7 mouse cellular contexts compared by ENCODE assay signal in genomic region chr13:51839250-51840026, GRCm38 (mm10). TPM values are rescaled to one million over a fixed set of nuclear protein-coding genes. Genes with fewer than 3 reads are reported as not detected.
DNase-seq lines count a peak whose midpoint lies in the region; ATAC-seq and TF ChIP-seq lines count a peak whose summit lies in the region.

No protein-coding gene starts in this region.

- no peak overlapping the region for H3K27ac ChIP-seq in ES-Bruce4 (ENCODE audit: insufficient read depth, low read length)
- no peak overlapping the region for H3K27ac ChIP-seq in forebrain, embryonic 14.5 days (ENCODE audit: low read depth, low read length)
- no peak overlapping the region for H3K27ac ChIP-seq in liver, embryonic 13.5 days

- H3K9me3 ChIP-seq in ES-Bruce4 (replicated peaks; ENCODE audit: control insufficient read depth, insufficient read depth, low read length, poor library complexity, severe bottlenecking) = no peaks in the 10 kb centered on the region
- no peaks in the 10 kb centered on the region for H3K9me3 ChIP-seq in forebrain, embryonic 14.5 days (replicated peaks; ENCODE audit: control insufficient read depth, low read length)
- H3K9me3 ChIP-seq in liver, embryonic 13.5 days (replicated peaks) = no peaks in the 10 kb centered on the region

- no peak for TF ChIP-seq POLR2A in ES-Bruce4 (IDR thresholded peaks at IDR 0.05; ENCODE audit: insufficient read depth, low read length)

- ATAC-seq in forebrain, embryonic 14.5 days = peak; percentile 62; the same call in 1 of the 2 replicates
- ATAC-seq in liver, embryonic 13.5 days (ENCODE audit: low read depth) = no peak

- H3K9ac ChIP-seq in ES-Bruce4 (ENCODE audit: low read depth, poor library complexity, severe bottlenecking) = no peak overlapping the region
- H3K9ac ChIP-seq in forebrain, embryonic 14.5 days (ENCODE audit: low read length) = no peak overlapping the region
- no peak overlapping the region for H3K9ac ChIP-seq in liver, embryonic 13.5 days

- no peak overlapping the region for H3K4me3 ChIP-seq in ES-Bruce4 (ENCODE audit: low read depth, low read length)
- no peak overlapping the region for H3K4me3 ChIP-seq in forebrain, embryonic 14.5 days (ENCODE audit: low read depth, low read length)
- no peak overlapping the region for H3K4me3 ChIP-seq in liver, embryonic 13.5 days (replicated peaks)

- TF ChIP-seq CTCF in ES-Bruce4 (IDR thresholded peaks at IDR 0.05; ENCODE audit: low read depth, low read length) = peak; percentile 53

- no peaks in the 10 kb centered on the region for H3K36me3 ChIP-seq in ES-Bruce4 (ENCODE audit: control insufficient read depth, insufficient read depth, low read length, poor library complexity, severe bottlenecking)
- H3K36me3 ChIP-seq in forebrain, embryonic 14.5 days (ENCODE audit: control insufficient read depth, insufficient read depth, low read length) = no peaks in the 10 kb centered on the region
- H3K36me3 ChIP-seq in liver, embryonic 13.5 days = no peaks in the 10 kb centered on the region

- WGBS in forebrain, embryonic 14.5 days = 19% methylated on average over 8 of the region's 8 CpGs
- WGBS in liver, embryonic 13.5 days (ENCODE audit: insufficient replicate concordance) = 5% methylated on average over 8 of the region's 8 CpGs

- H3K4me1 ChIP-seq in ES-Bruce4 (ENCODE audit: control insufficient read depth, insufficient read depth, low read length) = peaks cover 2% of the 10 kb centered on the region
- peaks cover 17% of the 10 kb centered on the region; the same call in 1 of the 2 replicates for H3K4me1 ChIP-seq in forebrain, embryonic 14.5 days (ENCODE audit: control insufficient read depth, insufficient read depth, low read length)
- peaks cover 61% of the 10 kb centered on the region for H3K4me1 ChIP-seq in liver, embryonic 13.5 days (replicated peaks)

- no peak overlapping the region for H3K4me2 ChIP-seq in forebrain, embryonic 14.5 days (ENCODE audit: low read length)
- H3K4me2 ChIP-seq in liver, embryonic 13.5 days = no peak overlapping the region

- no peak for TF ChIP-seq EP300 in ES-Bruce4 (IDR thresholded peaks at IDR 0.05; ENCODE audit: insufficient read depth, low read depth, low read length)

- H3K27me3 ChIP-seq in ES-Bruce4 (ENCODE audit: control insufficient read depth, insufficient read depth, low read length, poor library complexity, severe bottlenecking) = 0 out of 2 replicates have a peak, but pooled peaks cover 2% of the 10 kb centered on the region
- peaks cover 23% of the 10 kb centered on the region for H3K27me3 ChIP-seq in forebrain, embryonic 14.5 days (replicated peaks; ENCODE audit: control insufficient read depth, insufficient read depth, low read length)
- H3K27me3 ChIP-seq in liver, embryonic 13.5 days = peaks cover 13% of the 10 kb centered on the region; the same call in 1 of the 2 replicates

- peak; percentile 41 for DNase-seq in layer of hippocampus, adult 9-11 months
- DNase-seq in layer of hippocampus, adult 9-10 months (ENCODE audit: low spot score) = no peak
- DNase-seq in adipocyte (ENCODE audit: low spot score) = peak; percentile 76
- peak; percentile 84 for DNase-seq in forebrain, embryonic 14.5 days (ENCODE audit: low spot score)
- peak; percentile 43 for DNase-seq in liver, embryonic 13.5 days
- peak; percentile 56 for DNase-seq in retina, postnatal 7 days (ENCODE audit: low read depth, low spot score)

RNA-seq across cellular contexts. Expression of gene Gadd45g, which starts 7.0 kb away (rescaled TPM):
- polyA plus RNA-seq in ES-Bruce4 (2011; ENCODE audit: insufficient read depth, insufficient read length, low read depth, missing spikeins) = 6.4 and 9.6 TPM in 2 replicates
- 112 and 132 TPM in 2 replicates for polyA plus RNA-seq in forebrain, embryonic 14.5 days (2014; fragmentation: Nextera tagmentation; extraction: Ambion mirVana)
- 19.5 and 20.8 TPM in 2 replicates for polyA plus RNA-seq in liver, embryonic 13.5 days (2015; fragmentation: Nextera tagmentation; extraction: Ambion mirVana)

RNA-seq across cellular contexts. Expression of gene Sema4d, which starts 45.9 kb away (rescaled TPM):
- polyA plus RNA-seq in ES-Bruce4 (2011; ENCODE audit: insufficient read depth, insufficient read length, low read depth, missing spikeins) = 22.9 and 24.6 TPM in 2 replicates
- polyA plus RNA-seq in forebrain, embryonic 14.5 days (2014; fragmentation: Nextera tagmentation; extraction: Ambion mirVana) = 12.7 and 22.1 TPM in 2 replicates
- 6.0 and 7.6 TPM in 2 replicates for polyA plus RNA-seq in liver, embryonic 13.5 days (2015; fragmentation: Nextera tagmentation; extraction: Ambion mirVana)
